Comparison of ENCODE assay signal across 8 mouse cellular contexts in the genomic region with DNA sequence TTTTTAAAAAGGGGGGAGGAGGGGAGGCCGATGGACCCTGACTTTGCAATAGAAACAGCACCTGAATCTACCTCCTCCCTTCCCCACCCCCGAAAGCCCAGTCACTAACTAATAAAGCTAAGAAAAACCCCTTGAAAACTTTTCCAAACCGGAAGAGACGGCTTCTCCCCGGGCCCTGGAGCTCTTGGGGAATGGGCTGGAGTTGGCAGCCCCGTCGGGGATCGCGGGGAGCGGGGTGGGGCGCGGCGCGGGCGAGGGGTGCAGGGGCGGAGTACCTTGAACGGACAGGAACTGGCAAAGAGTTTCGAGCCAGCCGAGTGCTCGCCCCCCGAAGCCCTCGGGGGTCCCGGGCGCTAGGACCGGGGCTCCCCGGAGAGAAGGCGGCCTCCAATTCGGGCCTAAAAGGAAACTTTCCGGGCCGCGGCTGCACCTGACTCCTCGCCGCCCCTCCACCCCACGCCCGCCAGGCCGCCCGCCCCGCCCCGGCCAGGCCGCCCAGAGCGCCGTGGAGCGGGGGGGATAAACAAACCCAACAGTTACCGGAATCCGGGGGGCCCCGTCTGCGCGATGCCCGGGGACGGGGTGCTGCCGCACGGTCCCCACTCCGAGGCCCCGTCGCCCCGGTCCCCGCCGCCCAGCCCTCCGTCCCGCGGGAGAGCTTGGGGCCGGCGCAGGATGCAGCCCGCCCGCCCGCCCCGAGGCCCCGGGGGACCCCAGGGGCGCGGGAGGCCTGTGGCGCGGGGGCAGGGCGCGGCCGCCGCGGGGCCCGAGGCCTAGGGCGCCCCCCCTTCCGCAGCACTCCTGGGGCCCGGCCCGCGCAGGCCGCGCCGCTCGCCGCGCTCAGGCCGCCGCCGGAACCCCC. TPM values are rescaled to one million over a fixed set of nuclear protein-coding genes. Genes with fewer than 3 reads are reported as not detected.
DNase-seq lines count a peak whose midpoint lies in the region; ATAC-seq lines count a peak whose summit lies in the region.

No protein-coding gene starts in this region.

- H3K4me1 ChIP-seq in erythroblast, embryonic 14.5 days (ENCODE audit: control insufficient read depth): peaks cover 44% of the 10 kb centered on the region
- H3K4me1 ChIP-seq in heart, embryonic 16.5 days (ENCODE audit: control insufficient read depth, insufficient read depth, low read length): peaks cover 17% of the 10 kb centered on the region
- H3K4me1 ChIP-seq in lung, embryonic 15.5 days: peaks cover 35% of the 10 kb centered on the region

- ATAC-seq in heart, embryonic 16.5 days (replicated peaks; ENCODE audit: extremely low read depth, insufficient read depth, low FRiP score): peak; percentile 43
- peak; percentile 72 for ATAC-seq in lung, embryonic 15.5 days (ENCODE audit: borderline replicate concordance, extremely low read depth, low FRiP score, low TSS enrichment)

- under 1% methylated on average over 52 of the region's 92 CpGs for whole genome bisulfite sequencing in heart, embryonic 16.5 days
- under 1% methylated on average over 57 of the region's 92 CpGs for WGBS in lung, embryonic 15.5 days

- H3K9me3 ChIP-seq in erythroblast, embryonic 14.5 days (ENCODE audit: control insufficient read depth, low read length): no peaks in the 10 kb centered on the region
- no peaks in the 10 kb centered on the region for H3K9me3 ChIP-seq in heart, embryonic 16.5 days (replicated peaks; ENCODE audit: control insufficient read depth, low read length)
- H3K9me3 ChIP-seq in lung, embryonic 15.5 days: no peaks in the 10 kb centered on the region

- peak overlapping the region; percentile 100 for H3K9ac ChIP-seq in heart, embryonic 16.5 days (ENCODE audit: low read length)
- peak overlapping the region; percentile 99 for H3K9ac ChIP-seq in lung, embryonic 15.5 days

- DNase-seq in A20 (ENCODE audit: low read depth, low spot score): peak; percentile 74
- peak; percentile 78 for DNase-seq in adrenal gland, postnatal 10 days
- peak; percentile 29 to 77 for DNase-seq in kidney, postnatal 36 days
- peak; percentile 71 for DNase-seq in ovary, postnatal 36 days (ENCODE audit: low spot score)
- peak; percentile 80 for DNase-seq in thymus, postnatal 4 days

- peak overlapping the region; percentile 99 for H3K27ac ChIP-seq in heart, embryonic 16.5 days (ENCODE audit: low read length)
- peak overlapping the region; percentile 98 for H3K27ac ChIP-seq in lung, embryonic 15.5 days

- H3K36me3 ChIP-seq in erythroblast, embryonic 14.5 days (ENCODE audit: control insufficient read depth): peaks cover 25% of the 10 kb centered on the region
- H3K36me3 ChIP-seq in heart, embryonic 16.5 days (ENCODE audit: control insufficient read depth, insufficient read depth): peaks cover 6% of the 10 kb centered on the region; the same call in 1 of the 2 replicates
- peaks cover 5% of the 10 kb centered on the region for H3K36me3 ChIP-seq in lung, embryonic 15.5 days

- H3K4me2 ChIP-seq in heart, embryonic 16.5 days (ENCODE audit: low read depth, low read length): peak overlapping the region; percentile 70
- H3K4me2 ChIP-seq in lung, embryonic 15.5 days: peak overlapping the region; percentile 77

- H3K27me3 ChIP-seq in erythroblast, embryonic 14.5 days (ENCODE audit: control insufficient read depth): no peaks in the 10 kb centered on the region
- H3K27me3 ChIP-seq in heart, embryonic 16.5 days (ENCODE audit: control insufficient read depth, insufficient read depth, low read length): no peaks in the 10 kb centered on the region
- no peaks in the 10 kb centered on the region for H3K27me3 ChIP-seq in lung, embryonic 15.5 days

- H3K4me3 ChIP-seq in erythroblast, embryonic 14.5 days (replicated peaks): peak overlapping the region; percentile 67
- H3K4me3 ChIP-seq in heart, embryonic 16.5 days (ENCODE audit: low read length): peak overlapping the region; percentile 91
- peak overlapping the region; percentile 94 for H3K4me3 ChIP-seq in lung, embryonic 15.5 days

RNA-seq across cellular contexts. Expression of a gene that starts 1.0 kb away (rescaled TPM):
- 10 to 100 TPM; 24.3 to 32.6 TPM for total RNA-seq in adrenal gland, postnatal 10 days (2021)
- polyA plus RNA-seq in erythroblast, embryonic 14.5 days (2012): 0.24 and 0.26 TPM in 2 replicates
- 8.0 and 9.4 TPM in 2 replicates for polyA plus RNA-seq in heart, embryonic 16.5 days (2015; fragmentation: Nextera tagmentation; extraction: Ambion mirVana)
- polyA plus RNA-seq in lung, embryonic 15.5 days (2015; fragmentation: Nextera tagmentation; extraction: Ambion mirVana): 11.7 and 12.1 TPM in 2 replicates

Comparison
In these comparisons a context has a peak if more than half of its experiments do, and no peak if none do; other contexts are left out.
1. Peak in every context shown above with its lines: DNase-seq, ATAC-seq, H3K4me3 ChIP-seq and H3K27ac ChIP-seq.